Mouse (Mus musculus) CH12.LX (cell line): ENCODE results near the gene Armh2. TPM values are rescaled to one million over a fixed set of nuclear protein-coding genes. Genes with fewer than 3 reads are reported as not detected.

ENCODE experiments used
- DNase-seq: peaks from one replicate; pipeline ENCODE4 v3.0.0-alpha.2; 2013; ENCODE audit errors: extremely low read depth
- H3K27ac ChIP-seq: 2 replicates; pipeline ENCODE4 v1.5.1; 2012; ENCODE audit warnings: low read depth, mild to moderate bottlenecking, control low read depth, moderate library complexity; ENCODE audit not compliant: insufficient read depth
- H3K27me3 ChIP-seq: replicated peaks from 2 replicates; pipeline ENCODE3; 2012; ENCODE audit warnings: inconsistent platforms
- H3K36me3 ChIP-seq, 2 experiments: replicated peaks in 1 of 2; 2 replicates each; pipeline versions ENCODE3 to v1.6.1; 2012; ENCODE audit warnings: inconsistent platforms in 1 of 2, low read length in 1 of 2, mild to moderate bottlenecking in 1 of 2, mixed read lengths in 1 of 2, moderate library complexity in 1 of 2; ENCODE audit not compliant: control insufficient read depth in 1 of 2, insufficient read depth in 1 of 2
- H3K4me1 ChIP-seq, 2 experiments: 2 replicates each; pipeline ENCODE4 v1.6.1; 2012; ENCODE audit warnings: inconsistent platforms in 1 of 2, moderate library complexity in 1 of 2; ENCODE audit not compliant: insufficient read depth in 2 of 2, control insufficient read depth in 1 of 2
- H3K4me2 ChIP-seq: 2 replicates; pipeline ENCODE4 v1.6.1; 2012; ENCODE audit warnings: low read depth, mild to moderate bottlenecking, control low read depth; ENCODE audit not compliant: poor library complexity, insufficient read depth, severe bottlenecking
- H3K4me3 ChIP-seq, 3 experiments: fragments of 150-350 bp in 1 of 3; sonication (generic) in 1 of 3; replicated peaks in 1 of 3; 2 replicates each; pipeline versions ENCODE3 to v1.5.1; 2011 to 2012; ENCODE audit warnings: low read depth in 2 of 3, low read length in 2 of 3, mild to moderate bottlenecking in 2 of 3, moderate library complexity in 2 of 3, control low read depth in 1 of 3, improper control_type of control experiment in 1 of 3, inconsistent platforms in 1 of 3, mixed read lengths in 1 of 3; ENCODE audit not compliant: poor library complexity in 1 of 3
- H3K79me2 ChIP-seq: replicated peaks from 2 replicates; pipeline ENCODE4 v1.6.1; 2012; ENCODE audit warnings: mild to moderate bottlenecking, moderate library complexity; ENCODE audit not compliant: control insufficient read depth, poor library complexity, insufficient read depth, severe bottlenecking; ENCODE audit errors: extremely low read depth
- H3K9ac ChIP-seq: 2 replicates; pipeline ENCODE4 v1.6.1; 2012; ENCODE audit warnings: low read depth, mild to moderate bottlenecking, control low read depth, moderate library complexity; ENCODE audit not compliant: insufficient read depth
- H3K9me3 ChIP-seq: replicated peaks from 2 replicates; pipeline ENCODE3; 2012; ENCODE audit warnings: low read length, inconsistent platforms, mixed read lengths
- BHLHE40 ChIP-seq: IDR thresholded peaks from 2 replicates; pipeline ENCODE4 v1.6.1; 2011; ENCODE audit warnings: mild to moderate bottlenecking, low read depth, low read length, improper control_type of control experiment
- CHD1 ChIP-seq: IDR thresholded peaks from 2 replicates; pipeline ENCODE4 v1.6.1; 2012; ENCODE audit warnings: low read depth, low read length, improper control_type of control experiment, inconsistent platforms
- CHD2 ChIP-seq: IDR thresholded peaks from 2 replicates; pipeline ENCODE4 v1.6.1; 2011; ENCODE audit warnings: low read length, improper control_type of control experiment
- CTCF ChIP-seq, 2 experiments: IDR thresholded peaks in 1 of 2; conservative IDR thresholded peaks in 1 of 2; 2 replicates each; pipeline ENCODE4 v1.5.1; 2011 to 2012; ENCODE audit warnings: low read depth in 2 of 2, low read length in 2 of 2, improper control_type of control experiment in 1 of 2, inconsistent platforms in 1 of 2, mild to moderate bottlenecking in 1 of 2, moderate library complexity in 1 of 2
- E2F4 ChIP-seq: IDR thresholded peaks from 2 replicates; pipeline ENCODE4 v1.6.1; 2011; ENCODE audit warnings: low read depth, low read length, improper control_type of control experiment; ENCODE audit not compliant: insufficient replicate concordance
- ELF1 ChIP-seq: IDR thresholded peaks from 2 replicates; pipeline ENCODE4 v1.6.1; 2014; ENCODE audit warnings: low read depth, mild to moderate bottlenecking, inconsistent platforms, low read length, improper control_type of control experiment
- EP300 ChIP-seq: IDR thresholded peaks from 2 replicates; pipeline ENCODE4 v1.6.1; 2011; ENCODE audit warnings: low read length, improper control_type of control experiment
- ETS1 ChIP-seq: conservative IDR thresholded peaks from 2 replicates; pipeline ENCODE4 v1.6.1; 2012; ENCODE audit warnings: low read depth, mild to moderate bottlenecking, inconsistent platforms, low read length, improper control_type of control experiment, moderate library complexity
- GABPA ChIP-seq: IDR thresholded peaks from 2 replicates; pipeline ENCODE4 v1.6.1; 2012; ENCODE audit warnings: low read depth, low read length, improper control_type of control experiment, inconsistent platforms; ENCODE audit not compliant: insufficient replicate concordance
- HCFC1 ChIP-seq: IDR thresholded peaks from 2 replicates; pipeline ENCODE4 v1.6.1; 2012; ENCODE audit warnings: low read depth, mild to moderate bottlenecking, inconsistent platforms, low read length, improper control_type of control experiment
- IRF4 ChIP-seq: IDR thresholded peaks from 2 replicates; pipeline ENCODE4 v1.6.1; 2014; ENCODE audit warnings: low read depth, mild to moderate bottlenecking, inconsistent platforms, low read length, improper control_type of control experiment
- JUN ChIP-seq: IDR thresholded peaks from 2 replicates; pipeline ENCODE4 v1.6.1; 2011; ENCODE audit warnings: low read depth, mild to moderate bottlenecking, low read length, improper control_type of control experiment, moderate library complexity; ENCODE audit not compliant: insufficient read depth
- JUND ChIP-seq: conservative IDR thresholded peaks from 2 replicates; pipeline ENCODE4 v1.6.1; 2011; ENCODE audit warnings: low read depth, low read length, improper control_type of control experiment
- KAT2A ChIP-seq: IDR thresholded peaks from 2 replicates; pipeline ENCODE4 v1.6.1; 2012; ENCODE audit warnings: low read length, improper control_type of control experiment, inconsistent platforms; ENCODE audit not compliant: insufficient replicate concordance
- MAFK ChIP-seq: IDR thresholded peaks from 2 replicates; pipeline ENCODE4 v1.6.1; 2011; ENCODE audit warnings: low read length, improper control_type of control experiment; ENCODE audit not compliant: insufficient replicate concordance
- MAX ChIP-seq: IDR thresholded peaks from 2 replicates; pipeline ENCODE4 v1.6.1; 2011; ENCODE audit warnings: low read length, improper control_type of control experiment
- MAZ ChIP-seq: IDR thresholded peaks from 2 replicates; pipeline ENCODE4 v1.6.1; 2012; ENCODE audit warnings: low read depth, mild to moderate bottlenecking, inconsistent platforms, low read length, improper control_type of control experiment, moderate library complexity
- MEF2A ChIP-seq: IDR thresholded peaks from 2 replicates; pipeline ENCODE4 v1.6.1; 2014; ENCODE audit warnings: low read depth, mild to moderate bottlenecking, inconsistent platforms, low read length, improper control_type of control experiment, borderline replicate concordance
- MXI1 ChIP-seq: IDR thresholded peaks from 2 replicates; pipeline ENCODE4 v1.6.1; 2011; ENCODE audit warnings: mild to moderate bottlenecking, low read depth, low read length, improper control_type of control experiment
- MYC ChIP-seq: IDR thresholded peaks from 2 replicates; pipeline ENCODE4 v1.6.1; 2011; ENCODE audit warnings: low read depth, mild to moderate bottlenecking, improper control_type of control experiment, low read length
- NELFE ChIP-seq: IDR thresholded peaks from 2 replicates; pipeline ENCODE4 v1.6.1; 2011; ENCODE audit warnings: low read depth, low read length, improper control_type of control experiment
- NRF1 ChIP-seq: IDR thresholded peaks from 2 replicates; pipeline ENCODE4 v1.6.1; 2014; ENCODE audit warnings: low read depth, mild to moderate bottlenecking, inconsistent platforms, low read length, improper control_type of control experiment, moderate library complexity
- PAX5 ChIP-seq: IDR thresholded peaks from 2 replicates; pipeline ENCODE4 v1.6.1; 2012; ENCODE audit warnings: low read length, inconsistent platforms, mixed read lengths
- POLR2A ChIP-seq: IDR thresholded peaks from 2 replicates; pipeline ENCODE4 v1.6.1; 2011; ENCODE audit warnings: low read depth, mild to moderate bottlenecking, improper control_type of control experiment, low read length
- POLR2AphosphoS2 ChIP-seq: IDR thresholded peaks from 2 replicates; pipeline ENCODE4 v1.6.1; 2011; ENCODE audit warnings: low read depth, low read length, improper control_type of control experiment
- RAD21 ChIP-seq: IDR thresholded peaks from 2 replicates; pipeline ENCODE4 v1.6.1; 2011; ENCODE audit warnings: low read depth, mild to moderate bottlenecking, low read length, improper control_type of control experiment, moderate library complexity
- RCOR1 ChIP-seq: conservative IDR thresholded peaks from 2 replicates; pipeline ENCODE4 v1.6.1; 2012; ENCODE audit warnings: low read depth, mild to moderate bottlenecking, inconsistent platforms, low read length, improper control_type of control experiment
- SIN3A ChIP-seq: IDR thresholded peaks from 2 replicates; pipeline ENCODE4 v1.6.1; 2012; ENCODE audit warnings: low read length, improper control_type of control experiment, inconsistent platforms
- SMC3 ChIP-seq: IDR thresholded peaks from 2 replicates; pipeline ENCODE4 v1.6.1; 2011; ENCODE audit warnings: low read depth, low read length, improper control_type of control experiment
- TBP ChIP-seq: conservative IDR thresholded peaks from 2 replicates; pipeline ENCODE4 v1.6.1; 2011; ENCODE audit warnings: low read depth, low read length, improper control_type of control experiment
- TCF12 ChIP-seq: IDR thresholded peaks from 2 replicates; pipeline ENCODE4 v1.6.1; 2014; ENCODE audit warnings: low read depth, mild to moderate bottlenecking, inconsistent platforms, low read length, improper control_type of control experiment
- UBTF ChIP-seq: IDR thresholded peaks from 2 replicates; pipeline ENCODE4 v1.6.1; 2012; ENCODE audit warnings: low read depth, mild to moderate bottlenecking, inconsistent platforms, low read length, improper control_type of control experiment, moderate library complexity
- USF1 ChIP-seq: IDR thresholded peaks from 2 replicates; pipeline ENCODE4 v1.6.1; 2014; ENCODE audit warnings: low read depth, mild to moderate bottlenecking, inconsistent platforms, low read length, improper control_type of control experiment
- USF2 ChIP-seq: conservative IDR thresholded peaks from 2 replicates; pipeline ENCODE4 v1.6.1; 2011; ENCODE audit warnings: low read depth, low read length, improper control_type of control experiment
- ZC3H11A ChIP-seq: IDR thresholded peaks from 2 replicates; pipeline ENCODE4 v1.6.1; 2012; ENCODE audit warnings: low read depth, mild to moderate bottlenecking, inconsistent platforms, low read length, improper control_type of control experiment
- ZKSCAN1 ChIP-seq: IDR thresholded peaks from 2 replicates; pipeline ENCODE4 v1.6.1; 2012; ENCODE audit warnings: low read depth, inconsistent platforms, low read length, improper control_type of control experiment, borderline replicate concordance
- ZMIZ1 ChIP-seq: IDR thresholded peaks from 2 replicates; pipeline ENCODE4 v1.6.1; 2012; ENCODE audit warnings: low read depth, mild to moderate bottlenecking, inconsistent platforms, low read length, improper control_type of control experiment
- ZNF384 ChIP-seq: IDR thresholded peaks from 2 replicates; pipeline ENCODE4 v1.6.1; 2012; ENCODE audit warnings: low read depth, low read length, improper control_type of control experiment, inconsistent platforms
- dilution Hi-C: fragments of 300-500 bp; cut with MboI; formaldehyde crosslinking; loops from 2 replicates; pipeline ENCODE4 v1.14.3; 2020; ENCODE audit warnings: low sequenced_read_pairs; ENCODE audit not compliant: extremely low pct_unique_long_range_greater_than_20kb, extremely low pct_ligation_motif_present
- in situ Hi-C: fragments of 300-500 bp; cut with MboI; formaldehyde crosslinking; loops from 3 replicates; pipeline ENCODE4 v1.14.3; 2019; ENCODE audit warnings: low sequenced_read_pairs, low pct_ligation_motif_present, low pct_unique_long_range_greater_than_20kb, mixed read lengths
- polyA plus RNA-seq: library from polyadenylated mRNA; unstranded; fragments of >175 nt; gene quantifications from 2 replicates; pipeline ENCODE4 v1.2.1, GENCODE M21; 2012; ENCODE audit warnings: low read depth; ENCODE audit not compliant: insufficient read length
- total RNA-seq, 2 experiments: library from RNA; depleted of rRNA; stranded (reverse); fragments of 300-350 nt in 1 of 2; fragments of >200 nt in 1 of 2; gene quantifications; 2 replicates each; pipeline ENCODE4 v1.2.3; 2012 to 2014

Gene Armh2
- total and polyA plus RNA-seq, 3 experiments: not detected

- in situ Hi-C loops (no loop called here), dilution Hi-C loops (no loop called here)
- Histone ChIP-seq H3K27ac (peak within 1 kb of the TSS; percentile 81), H3K79me2 (peaks cover 35% of the 10 kb centered on the region), H3K4me2 (peak within 1 kb of the TSS; percentile 86), H3K4me3 (peak within 1 kb of the TSS; percentile 74 to 97 (median 93)), H3K9ac (peak within 1 kb of the TSS; percentile 77), H3K36me3 (peaks cover 16 to 33% of the 10 kb centered on the region in 2 experiments), H3K9me3 (no peaks in the 10 kb centered on the region), H3K4me1 (peaks cover 7 to 30% of the 10 kb centered on the region in 2 experiments), H3K27me3 (no peaks in the 10 kb centered on the region)
- no peak for TF ChIP-seq USF2
- peak; percentile 58; the same call in 1 of the 2 replicates for TF ChIP-seq CHD2
- 0 out of 2 replicates have a peak, but pooled peaks have one; percentile 57 for TF ChIP-seq TBP
- no peak for TF ChIP-seq BHLHE40
- peak; percentile 54; the same call in 1 of the 2 replicates for TF ChIP-seq MXI1
- no peak for TF ChIP-seq MAFK
- TF ChIP-seq GABPA: no peak
- no peak; the same call in 1 of the 2 replicates for TF ChIP-seq RAD21
- TF ChIP-seq UBTF: no peak; the same call in 1 of the 2 replicates
- no peak for TF ChIP-seq MYC
- no peak for TF ChIP-seq ZC3H11A
- TF ChIP-seq EP300: no peak
- peak; percentile 37; the same call in 1 of the 2 replicates for TF ChIP-seq KAT2A
- no peak for TF ChIP-seq USF1
- TF ChIP-seq MAX: peak; percentile 25; the same call in 1 of the 2 replicates
- TF ChIP-seq ZMIZ1: peak; percentile 76; the same call in 1 of the 2 replicates
- no peak for TF ChIP-seq ZNF384
- peak; percentile 87 for TF ChIP-seq POLR2A
- TF ChIP-seq ETS1: no peak
- TF ChIP-seq JUN: no peak
- 0 out of 2 replicates have a peak, but pooled peaks have one; percentile 4 for TF ChIP-seq IRF4
- peak; percentile 27 for TF ChIP-seq SMC3
- TF ChIP-seq MEF2A: no peak
- peak; percentile 72 for TF ChIP-seq TCF12
- peak; percentile 74 for TF ChIP-seq HCFC1
- TF ChIP-seq E2F4: peak; percentile 97
- peak; percentile 79 for TF ChIP-seq SIN3A
- TF ChIP-seq POLR2AphosphoS2: peak; percentile 56
- 0 out of 2 replicates have a peak, but pooled peaks have one; percentile 21 for TF ChIP-seq CHD1
- TF ChIP-seq ZKSCAN1: no peak
- no peak for TF ChIP-seq JUND
- TF ChIP-seq CTCF (conservative IDR thresholded peaks at IDR 0.05 in 1 of 2, IDR thresholded peaks at IDR 0.05 in 1 of 2; ENCODE audit: low read depth in 2 of 2, low read length in 2 of 2): no peak
- TF ChIP-seq NRF1: peak; percentile 99
- TF ChIP-seq MAZ: peak; percentile 61; the same call in 1 of the 2 replicates
- no peak for TF ChIP-seq PAX5
- no peak for TF ChIP-seq RCOR1
- TF ChIP-seq NELFE: peak; percentile 69
- TF ChIP-seq ELF1: peak; percentile 77
- peak; percentile 92 for DNase-seq
Observed at GRCm38 (mm10) chr13:24761403-24762227, 20.6 kb downstream of the Armh2 start, which contains the start of gene Gmnn. Gene Gmnn (minus strand): TSS chr13:24761923.
